Mouse (Mus musculus) duodenum, adult 2 months (tissue): ENCODE data around the gene Speer2. TPM values are rescaled to one million over a fixed set of nuclear protein-coding genes. Genes with fewer than 3 reads are reported as not detected.

Source experiments
- polyA plus RNA-seq: library from polyadenylated mRNA; depleted of rRNA; stranded (reverse); fragments of >200 nt; gene quantifications from 2 replicates; pipeline ENCODE4 v1.2.3, GENCODE M21; 2012; ENCODE audit warnings: low replicate concordance; rRNA removed

Gene Speer2
- not detected in 2 replicates for polyA plus RNA-seq

GRCm38 (mm10) chr16:69863644-69864043 is at the start of gene Speer2:
TSS of gene Speer2 (minus strand) at chr16:69863744.

